Mouse (Mus musculus): ENCODE data around the gene Cd55.

GRCm38 (mm10) chr1:130464173-130464572 is 1.6 kb upstream of the Cd55 start:
- no peak for TF ChIP-seq CTCF (IDR thresholded peaks at IDR 0.05; ENCODE audit: insufficient read depth, low read length)
- TF ChIP-seq POLR2A (IDR thresholded peaks at IDR 0.05; ENCODE audit: borderline replicate concordance, extremely low read depth, low read depth, low read length), result no peak
